Mouse (Mus musculus) B cell, adult 62 days (primary cell): ENCODE data around the gene Vmn1r61. TPM values are rescaled to one million over a fixed set of nuclear protein-coding genes. Genes with fewer than 3 reads are reported as not detected.

Experiments used
- total RNA-seq: library from RNA; stranded (reverse); gene quantifications from 4 replicates; pipeline ENCODE4 v1.2.4, GENCODE M21; 2023

Vmn1r61 gene
- not detected in 4 replicates for total RNA-seq

GRCm38 (mm10) chr7:5613195-5613594 is at the start of gene Vmn1r61:
Gene Vmn1r61 (minus strand): TSS chr7:5613295.

Other genes starting within 250 kb of the Vmn1r61 start
- gene Vmn1r58, start 199.9 kb downstream of the Vmn1r61 start, total RNA-seq, result not detected in 4 replicates
- not detected in 4 replicates for gene Vmn1r59, start 156.5 kb downstream of the Vmn1r61 start, total RNA-seq
- not detected in 4 replicates for gene Vmn2r28, start 119.3 kb downstream of the Vmn1r61 start, total RNA-seq
- not detected in 4 replicates for gene Vmn1r60, start 66.0 kb downstream of the Vmn1r61 start, total RNA-seq
- not detected in 4 replicates for gene Vmn1r62, start 60.3 kb upstream of the Vmn1r61 start, total RNA-seq
- not detected in 4 replicates for gene Vmn1r63, start 192.2 kb upstream of the Vmn1r61 start, total RNA-seq